Mouse (Mus musculus): ENCODE data around the gene Armc7. TPM values are rescaled to one million over a fixed set of nuclear protein-coding genes. Genes with fewer than 3 reads are reported as not detected.
"Not testable (repeated sequence)": the region's sequence is repeated elsewhere in the genome, so short reads cannot be mapped to it uniquely, and the experiment has no call there.

The Armc7 gene
- polyA plus RNA-seq, 1 experiment: 5.4 TPM

GRCm38 (mm10) chr11:115488551-115489104 is 13.2 kb downstream of the Armc7 start:
- Histone ChIP-seq H3K27me3 (ENCODE audit: control insufficient read depth, insufficient read depth, insufficient read length) (no peaks in the 10 kb centered on the region), H3K79me3 (ENCODE audit: low read depth) (peaks cover 10% of the 10 kb centered on the region), H3K4me3 (ENCODE audit: insufficient read depth, poor library complexity, severe bottlenecking) (no peak overlapping the region), H3ac (ENCODE audit: control insufficient read depth, insufficient read length, low read depth) (no peak overlapping the region), H3K36me3 (ENCODE audit: control insufficient read depth, insufficient read depth) (peaks cover 20% of the 10 kb centered on the region), H3K79me2 (ENCODE audit: control insufficient read depth, insufficient read depth) (peaks cover 25% of the 10 kb centered on the region)
- TF ChIP-seq CTCF (IDR thresholded peaks at IDR 0.05; ENCODE audit: control insufficient read depth, insufficient read depth, insufficient read length) (no peak), MYOD1 (IDR thresholded peaks at IDR 0.05; ENCODE audit: control insufficient read depth, insufficient read length, low read depth) (no peak), FOSL1 (IDR thresholded peaks at IDR 0.05; ENCODE audit: insufficient read depth, low read length, poor library complexity, severe bottlenecking) (no peak), USF1 (IDR thresholded peaks at IDR 0.05; ENCODE audit: low read depth) (no peak), MYOG (IDR thresholded peaks at IDR 0.05; ENCODE audit: control insufficient read depth, extremely low read depth, insufficient read length) (no peak), MAX (IDR thresholded peaks at IDR 0.05) (no peak), CEBPB (IDR thresholded peaks at IDR 0.05; ENCODE audit: low read depth) (no peak)

GRCm38 (mm10) chr11:115490441-115491355 is 15.2 kb downstream of the Armc7 start:
- H3ac ChIP-seq (ENCODE audit: control insufficient read depth, insufficient read length, low read depth): peak overlapping the region; percentile 75
- peaks cover 15% of the 10 kb centered on the region for H3K36me3 ChIP-seq (ENCODE audit: control insufficient read depth, insufficient read depth)
- H3K79me2 ChIP-seq (ENCODE audit: control insufficient read depth, insufficient read depth): peaks cover 25% of the 10 kb centered on the region
- H3K79me3 ChIP-seq (ENCODE audit: low read depth): peaks cover 10% of the 10 kb centered on the region
- TF ChIP-seq FOSL1 (IDR thresholded peaks at IDR 0.05; ENCODE audit: insufficient read depth, low read length, poor library complexity, severe bottlenecking): no peak
- TF ChIP-seq USF1 (IDR thresholded peaks at IDR 0.05; ENCODE audit: low read depth): no peak
- TF ChIP-seq MAX (IDR thresholded peaks at IDR 0.05): no peak
- TF ChIP-seq MYOG (IDR thresholded peaks at IDR 0.05; ENCODE audit: control insufficient read depth, extremely low read depth, insufficient read length): no peak
- no peak for TF ChIP-seq MYOD1 (IDR thresholded peaks at IDR 0.05; ENCODE audit: control insufficient read depth, insufficient read length, low read depth)
- TF ChIP-seq CEBPB (IDR thresholded peaks at IDR 0.05; ENCODE audit: low read depth): no peak
- no peak for TF ChIP-seq CTCF (IDR thresholded peaks at IDR 0.05; ENCODE audit: control insufficient read depth, insufficient read depth, insufficient read length)
- no peaks in the 10 kb centered on the region for H3K27me3 ChIP-seq (ENCODE audit: control insufficient read depth, insufficient read depth, insufficient read length)
- H3K4me3 ChIP-seq (ENCODE audit: insufficient read depth, poor library complexity, severe bottlenecking): peak overlapping the region; percentile 91

- Histone ChIP-seq H3K79me2 (ENCODE audit: control insufficient read depth, insufficient read depth) (peaks cover 25% of the 10 kb centered on the region), H3K4me3 (ENCODE audit: insufficient read depth, poor library complexity, severe bottlenecking) (peak within 1 kb of the TSS; percentile 91), H3K79me3 (ENCODE audit: low read depth) (peaks cover 10% of the 10 kb centered on the region), H3K27me3 (ENCODE audit: control insufficient read depth, insufficient read depth, insufficient read length) (no peaks in the 10 kb centered on the region), H3ac (ENCODE audit: control insufficient read depth, insufficient read length, low read depth) (peak within 1 kb of the TSS; percentile 75), H3K36me3 (ENCODE audit: control insufficient read depth, insufficient read depth) (peaks cover 15% of the 10 kb centered on the region)
- TF ChIP-seq CTCF (IDR thresholded peaks at IDR 0.05; ENCODE audit: control insufficient read depth, insufficient read depth, insufficient read length) (peak; percentile 47), MAX (IDR thresholded peaks at IDR 0.05) (peak; percentile 10), USF1 (IDR thresholded peaks at IDR 0.05; ENCODE audit: low read depth) (no peak), FOSL1 (IDR thresholded peaks at IDR 0.05; ENCODE audit: insufficient read depth, low read length, poor library complexity, severe bottlenecking) (no peak), CEBPB (IDR thresholded peaks at IDR 0.05; ENCODE audit: low read depth) (no peak), MYOG (IDR thresholded peaks at IDR 0.05; ENCODE audit: control insufficient read depth, extremely low read depth, insufficient read length) (no peak), MYOD1 (IDR thresholded peaks at IDR 0.05; ENCODE audit: control insufficient read depth, insufficient read length, low read depth) (no peak)
Measured at GRCm38 (mm10) chr11:115491356-115492083, 16.1 kb downstream of the Armc7 start, which contains the start of gene Nt5c. Gene Nt5c, minus strand, starts transcription at chr11:115491862.

- TF ChIP-seq CTCF (IDR thresholded peaks at IDR 0.05; ENCODE audit: control insufficient read depth, insufficient read depth, insufficient read length) (no peak), MYOG (IDR thresholded peaks at IDR 0.05; ENCODE audit: control insufficient read depth, extremely low read depth, insufficient read length) (no peak), FOSL1 (IDR thresholded peaks at IDR 0.05; ENCODE audit: insufficient read depth, low read length, poor library complexity, severe bottlenecking) (no peak)
- Histone ChIP-seq H3K79me2 (ENCODE audit: control insufficient read depth, insufficient read depth) (peaks cover 25% of the 10 kb centered on the region), H3K4me3 (ENCODE audit: insufficient read depth, poor library complexity, severe bottlenecking) (peak overlapping the region; percentile 91), H3K27me3 (ENCODE audit: control insufficient read depth, insufficient read depth, insufficient read length) (no peaks in the 10 kb centered on the region), H3K36me3 (ENCODE audit: control insufficient read depth, insufficient read depth) (peaks cover 17% of the 10 kb centered on the region), H3ac (ENCODE audit: control insufficient read depth, insufficient read length, low read depth) (peak overlapping the region; percentile 73), H3K79me3 (ENCODE audit: low read depth) (peaks cover 10% of the 10 kb centered on the region)
Measured at GRCm38 (mm10) chr11:115492387-115492786, 16.9 kb downstream of the Armc7 start.

- not testable (repeated sequence) for H3K27me3 ChIP-seq (ENCODE audit: control insufficient read depth, insufficient read depth, insufficient read length); H3K4me3 ChIP-seq (ENCODE audit: insufficient read depth, poor library complexity, severe bottlenecking); H3K79me2 ChIP-seq (ENCODE audit: control insufficient read depth, insufficient read depth); H3K79me3 ChIP-seq (ENCODE audit: low read depth); H3ac ChIP-seq (ENCODE audit: control insufficient read depth, insufficient read length, low read depth)
- peaks cover 43% of the 10 kb centered on the region for H3K36me3 ChIP-seq (ENCODE audit: control insufficient read depth, insufficient read depth)
Measured at GRCm38 (mm10) chr11:115496559-115496958, 21.1 kb downstream of the Armc7 start.
